Mouse (Mus musculus) CD8-positive naive resting alpha-beta T cell, adult 2 months (primary cell): ENCODE measurements around the gene Mansc4.

Experiments
- DNase-seq, 2 experiments: peaks; one replicate each; pipeline ENCODE4 v3.0.0; 2022; ENCODE audit warnings: low read depth in 2 of 2, low spot score in 2 of 2

Mansc4 gene

DNA sequence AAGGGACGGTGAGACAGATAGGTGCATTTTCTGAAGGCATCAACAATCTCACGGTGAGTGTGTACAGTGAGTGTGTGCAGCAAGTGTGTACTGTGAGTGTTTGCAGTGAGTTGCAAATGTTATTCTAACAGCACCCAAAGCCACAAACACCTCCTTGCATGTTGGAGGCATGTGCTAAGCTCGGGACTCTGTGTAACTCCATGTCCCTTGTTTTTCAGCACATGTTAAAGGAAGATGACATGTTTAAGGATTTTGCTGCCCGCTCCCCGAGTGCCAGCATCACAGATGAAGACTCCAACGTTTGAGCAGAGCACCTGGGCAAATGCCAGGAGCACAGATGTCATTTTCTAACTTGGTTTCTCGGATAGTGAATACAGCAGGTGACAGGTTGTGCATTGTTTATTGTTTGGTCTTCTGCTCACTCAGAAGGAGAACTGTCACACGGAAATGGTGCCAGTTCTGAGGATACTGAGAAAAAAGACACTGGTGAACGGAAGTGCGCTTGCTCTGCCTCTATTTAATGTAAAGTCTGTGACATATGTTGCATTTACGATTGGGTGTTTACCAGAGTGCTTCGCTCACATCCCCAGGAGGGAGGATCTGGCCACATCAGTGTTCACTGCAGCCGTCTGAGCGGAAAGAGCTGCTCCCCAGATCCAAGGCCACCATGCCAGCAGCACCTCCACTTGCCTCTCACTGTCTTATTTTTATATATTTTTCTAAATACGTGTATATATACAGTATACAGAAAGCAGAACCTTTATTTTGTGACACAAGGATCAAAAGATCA lies 56.5 kb downstream of the Mansc4 start:
- DNase-seq = no peak

DNA sequence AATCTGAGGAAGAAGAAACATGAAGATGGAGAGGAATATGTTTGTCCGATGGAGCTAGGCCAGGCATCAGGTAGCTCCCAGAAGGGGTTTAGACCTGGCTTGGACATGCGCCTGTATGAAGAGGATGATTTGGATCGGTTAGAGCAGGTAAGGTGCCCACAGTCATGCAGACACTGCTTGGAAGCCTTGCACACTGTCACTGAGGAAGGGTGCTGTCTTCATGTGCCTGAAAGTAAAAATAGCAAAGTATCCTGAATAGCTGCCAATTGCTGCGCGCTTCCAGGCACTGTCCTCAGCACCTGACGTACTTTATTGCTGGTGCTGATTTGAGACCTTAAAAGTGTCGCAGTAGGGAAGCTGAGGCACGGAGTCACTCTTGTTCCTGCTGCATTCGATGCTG lies 57.2 kb downstream of the Mansc4 start:
- no peak for DNase-seq

DNA sequence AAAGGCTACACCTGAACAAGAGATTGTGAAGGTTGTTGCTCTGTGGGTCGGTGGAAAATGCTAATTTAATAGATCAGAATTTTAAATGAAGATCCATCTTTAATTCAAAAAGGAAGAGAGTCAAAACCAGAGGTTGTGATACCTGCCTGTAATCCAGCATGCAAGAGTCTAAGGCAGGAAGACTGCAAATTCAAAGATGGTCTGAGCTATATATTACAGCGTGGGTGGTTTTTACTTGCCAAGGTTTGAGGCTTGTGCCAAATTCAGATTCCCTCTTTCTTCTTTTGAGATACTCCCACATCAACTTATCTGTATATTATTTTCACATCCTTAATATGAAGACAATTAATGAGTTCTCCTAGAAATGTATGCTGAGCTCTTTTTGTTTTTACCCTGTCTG lies 58.4 kb downstream of the Mansc4 start:
- no peak for DNase-seq
